Mouse (Mus musculus): ENCODE data around the gene Foxk1. TPM values are rescaled to one million over a fixed set of nuclear protein-coding genes. Genes with fewer than 3 reads are reported as not detected.

Foxk1 gene
- total and polyA plus RNA-seq, 3 experiments: 8.2 to 20.2 TPM; not detected in 1

DNA sequence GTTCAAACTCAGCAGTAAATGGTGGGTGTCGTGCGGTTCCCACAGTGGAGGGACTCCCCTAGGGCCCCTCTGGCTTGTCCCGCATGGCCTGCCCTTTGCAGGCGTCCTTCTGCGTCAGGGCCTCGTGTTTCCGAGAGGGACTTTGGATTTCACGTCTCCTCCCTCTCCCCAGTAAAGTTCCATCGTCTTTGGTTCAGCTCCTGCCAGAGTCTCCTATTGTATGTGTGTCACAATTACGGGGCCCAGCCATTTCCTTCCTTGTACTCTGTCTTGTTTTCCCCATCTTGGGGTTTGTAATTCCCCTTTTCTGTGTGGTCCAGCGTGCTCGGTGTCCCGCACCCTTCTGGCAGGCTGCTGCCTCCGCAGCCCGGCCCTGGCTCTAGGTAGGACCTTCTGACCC, 42.2 kb downstream of the Foxk1 start:
- Histone ChIP-seq H3K4me3 (ENCODE audit: control insufficient read depth in 1 of 2, insufficient read depth in 1 of 2, low read depth in 2 of 2, low read length in 2 of 2) (no peak overlapping the region), H3K36me3 (ENCODE audit: control insufficient read depth in 1 of 2, insufficient read depth in 2 of 2, low read length in 2 of 2) (peaks cover 0 to 14% of the 10 kb centered on the region in 2 experiments; a peak in 2 of 4 replicates), H3K9ac (ENCODE audit: control insufficient read depth, low read depth, low read length, poor library complexity, severe bottlenecking) (no peak overlapping the region), H3K9me3 (replicated peaks; ENCODE audit: insufficient read depth, low read length) (no peaks in the 10 kb centered on the region), H3K4me1 (ENCODE audit: control insufficient read depth in 1 of 2, insufficient read depth in 2 of 2, low read length in 2 of 2) (peaks cover 0 to 21% of the 10 kb centered on the region in 2 experiments; a peak in 3 of 4 replicates), H3K27me3 (ENCODE audit: control insufficient read depth in 1 of 2, insufficient read depth in 2 of 2, low read length in 2 of 2) (no peaks in the 10 kb centered on the region), H3K27ac (ENCODE audit: control insufficient read depth, low read depth, low read length) (no peak overlapping the region), H3K79me2 (ENCODE audit: control insufficient read depth, insufficient read depth, low read length, poor library complexity) (peaks cover 9% of the 10 kb centered on the region)
- no peak for TF ChIP-seq USF1 (IDR thresholded peaks at IDR 0.05; ENCODE audit: low read depth, low read length)
- TF ChIP-seq MXI1 (IDR thresholded peaks at IDR 0.05; ENCODE audit: low read depth, low read length): no peak
- no peak for TF ChIP-seq GABPA (IDR thresholded peaks at IDR 0.05; ENCODE audit: low read depth, low read length)
- TF ChIP-seq MYC (IDR thresholded peaks at IDR 0.05; ENCODE audit: low read depth, low read length): no peak
- TF ChIP-seq TCF12 (IDR thresholded peaks at IDR 0.05; ENCODE audit: low read depth, low read length): no peak
- no peak for TF ChIP-seq MAZ (IDR thresholded peaks at IDR 0.05; ENCODE audit: low read depth, low read length)
- no peak for TF ChIP-seq MYB (IDR thresholded peaks at IDR 0.05; ENCODE audit: low read depth, low read length)
- no peak for TF ChIP-seq USF2 (IDR thresholded peaks at IDR 0.05; ENCODE audit: borderline replicate concordance in 1 of 2, insufficient read depth in 1 of 2, low read depth in 1 of 2, low read length in 2 of 2)
- TF ChIP-seq TBP (IDR thresholded peaks at IDR 0.05; ENCODE audit: low read depth, low read length): no peak
- no peak for TF ChIP-seq ZC3H11A (IDR thresholded peaks at IDR 0.05; ENCODE audit: low read depth, low read length)
- TF ChIP-seq POLR2AphosphoS2 (IDR thresholded peaks at IDR 0.05; ENCODE audit: low read length): no peak
- no peak for TF ChIP-seq SMC3 (IDR thresholded peaks at IDR 0.05; ENCODE audit: low read depth, low read length)
- no peak for TF ChIP-seq UBTF (IDR thresholded peaks at IDR 0.05; ENCODE audit: borderline replicate concordance, insufficient read depth, low read depth, low read length)
- TF ChIP-seq KAT2A (conservative IDR thresholded peaks at IDR 0.05; ENCODE audit: low read depth, low read length): no peak
- TF ChIP-seq ZMIZ1 (IDR thresholded peaks at IDR 0.05; ENCODE audit: low read depth, low read length): no peak
- TF ChIP-seq NELFE (IDR thresholded peaks at IDR 0.05; ENCODE audit: low read depth, low read length): no peak
- TF ChIP-seq EP300 (IDR thresholded peaks at IDR 0.05; ENCODE audit: low read depth in 1 of 2, low read length in 2 of 2): no peak
- no peak for TF ChIP-seq SIN3A (IDR thresholded peaks at IDR 0.05; ENCODE audit: low read length)
- no peak for TF ChIP-seq MEF2A (IDR thresholded peaks at IDR 0.05; ENCODE audit: extremely low read depth, insufficient replicate concordance, low read depth, low read length, poor library complexity, severe bottlenecking)
- no peak for TF ChIP-seq POLR2A (IDR thresholded peaks at IDR 0.05; ENCODE audit: control insufficient read depth in 1 of 2, insufficient read depth in 1 of 2, low read depth in 1 of 2, low read length in 2 of 2, poor library complexity in 1 of 2)
- DNase-seq (ENCODE audit: low read depth, low spot score): no peak

DNA sequence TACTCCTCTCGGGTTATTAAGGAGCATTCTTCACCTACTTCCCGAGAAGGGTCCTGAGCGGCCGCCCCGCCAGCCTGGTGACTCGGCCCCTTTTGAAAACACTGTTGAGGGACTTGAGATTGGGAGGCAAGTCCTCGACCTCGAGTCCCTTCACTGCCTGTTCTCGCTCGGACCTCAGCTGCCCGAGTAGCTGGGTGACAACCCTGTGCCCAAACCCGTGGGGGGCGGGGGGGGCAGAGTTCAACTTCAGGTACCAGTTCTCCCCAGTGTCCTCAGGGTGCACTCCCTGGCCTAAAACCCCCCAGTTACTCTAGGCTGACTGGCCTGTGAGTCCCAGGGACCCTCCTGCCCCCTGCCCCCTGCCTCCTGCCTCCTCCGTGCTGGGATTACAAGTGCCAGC, 42.7 kb downstream of the Foxk1 start:
- Histone ChIP-seq H3K9ac (ENCODE audit: control insufficient read depth, low read depth, low read length, poor library complexity, severe bottlenecking) (no peak overlapping the region), H3K27ac (ENCODE audit: control insufficient read depth, low read depth, low read length) (no peak overlapping the region), H3K79me2 (ENCODE audit: control insufficient read depth, insufficient read depth, low read length, poor library complexity) (peaks cover 9% of the 10 kb centered on the region), H3K27me3 (ENCODE audit: control insufficient read depth in 1 of 2, insufficient read depth in 2 of 2, low read length in 2 of 2) (no peaks in the 10 kb centered on the region), H3K9me3 (replicated peaks; ENCODE audit: insufficient read depth, low read length) (no peaks in the 10 kb centered on the region), H3K36me3 (ENCODE audit: control insufficient read depth in 1 of 2, insufficient read depth in 2 of 2, low read length in 2 of 2) (peaks cover 0 to 14% of the 10 kb centered on the region in 2 experiments; a peak in 3 of 4 replicates), H3K4me3 (ENCODE audit: control insufficient read depth in 1 of 2, insufficient read depth in 1 of 2, low read depth in 2 of 2, low read length in 2 of 2) (no peak overlapping the region), H3K4me1 (ENCODE audit: control insufficient read depth in 1 of 2, insufficient read depth in 2 of 2, low read length in 2 of 2) (peaks cover 0 to 21% of the 10 kb centered on the region in 2 experiments; a peak in 3 of 4 replicates)
- no peak for TF ChIP-seq MYB (IDR thresholded peaks at IDR 0.05; ENCODE audit: low read depth, low read length)
- no peak for TF ChIP-seq TAL1 (IDR thresholded peaks at IDR 0.05; ENCODE audit: low read length)
- no peak for TF ChIP-seq POLR2AphosphoS2 (IDR thresholded peaks at IDR 0.05; ENCODE audit: low read length)
- DNase-seq (ENCODE audit: low read depth, low spot score): no peak

Data from MEL (cell line).